Mouse (Mus musculus): Measurements from ENCODE around the gene Slc19a2.

DNA sequence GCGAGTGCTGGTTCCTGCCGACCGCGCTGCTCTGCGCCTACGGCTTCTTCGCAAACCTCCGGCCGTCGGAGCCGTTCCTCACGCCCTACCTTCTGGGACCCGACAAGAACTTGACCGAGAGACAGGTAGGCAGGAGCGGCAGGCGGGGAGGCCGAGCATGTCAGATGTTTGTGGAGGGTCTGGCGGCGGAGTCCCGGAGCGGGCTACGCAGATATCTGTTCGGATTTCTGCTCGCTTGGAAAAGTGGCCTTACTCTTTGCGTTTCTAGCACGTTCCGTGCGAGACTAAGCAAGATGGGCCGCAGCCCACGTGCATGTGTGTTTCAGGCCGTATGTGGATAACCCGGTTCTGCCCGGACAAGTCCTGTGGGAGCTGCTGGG is 476 bp downstream of the Slc19a2 start:
- TF ChIP-seq CTCF (IDR thresholded peaks at IDR 0.05; ENCODE audit: low read depth) (no peak), EP300 (IDR thresholded peaks at IDR 0.05; ENCODE audit: low read depth) (no peak)

All from liver, postnatal 0 days (tissue).